Mouse (Mus musculus) testis, postnatal 10 days (tissue): ENCODE measurements around the gene Ypel4.

Source experiments
- DNase-seq: peaks from one replicate; pipeline ENCODE4 v3.0.0; 2021; ENCODE audit warnings: low spot score

Ypel4 gene

DNA sequence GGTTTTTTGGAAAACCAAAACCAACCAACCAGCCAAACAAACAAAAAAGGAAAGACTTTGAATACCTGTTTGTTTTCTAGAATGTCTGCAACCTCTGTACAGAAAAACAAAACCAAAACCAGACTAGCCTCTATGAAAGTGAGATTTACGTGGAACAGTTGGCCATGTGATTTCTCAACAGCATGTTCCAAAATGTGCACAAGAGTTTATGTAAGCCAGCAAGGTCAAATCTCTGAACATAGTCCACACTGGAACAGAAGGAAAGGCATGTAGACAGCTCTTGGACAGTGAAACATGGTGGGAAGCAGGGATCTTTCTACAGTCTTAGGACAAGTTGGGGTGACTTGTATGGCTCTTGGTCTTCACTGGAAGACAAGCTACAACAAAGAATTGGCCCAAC lies 28.0 kb downstream of the Ypel4 start:
- DNase-seq: no peak

DNA sequence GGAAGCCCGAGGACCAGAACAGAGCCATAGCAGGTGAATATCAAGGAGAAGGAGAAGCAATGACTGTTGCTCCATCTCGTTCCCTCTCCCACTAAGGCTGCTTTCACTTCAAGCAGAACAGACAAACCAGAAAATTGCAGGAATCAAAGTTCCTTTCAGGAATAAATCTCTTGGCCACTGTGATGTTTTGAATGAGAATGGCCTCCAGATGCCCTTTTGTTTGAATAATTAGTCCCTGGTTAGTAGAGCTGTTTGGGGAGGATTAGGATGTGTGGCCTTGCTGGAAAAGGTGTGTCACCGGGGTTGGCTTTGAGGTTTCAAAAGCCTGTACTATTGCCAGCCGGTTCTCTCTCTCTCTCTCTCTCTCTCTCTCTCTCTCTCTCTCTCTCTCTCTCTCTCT lies 28.4 kb downstream of the Ypel4 start:
- DNase-seq: no peak

- no peak for DNase-seq
Measured at GRCm38 (mm10) chr2:84762818-84763217, 29.0 kb downstream of the Ypel4 start.

DNA sequence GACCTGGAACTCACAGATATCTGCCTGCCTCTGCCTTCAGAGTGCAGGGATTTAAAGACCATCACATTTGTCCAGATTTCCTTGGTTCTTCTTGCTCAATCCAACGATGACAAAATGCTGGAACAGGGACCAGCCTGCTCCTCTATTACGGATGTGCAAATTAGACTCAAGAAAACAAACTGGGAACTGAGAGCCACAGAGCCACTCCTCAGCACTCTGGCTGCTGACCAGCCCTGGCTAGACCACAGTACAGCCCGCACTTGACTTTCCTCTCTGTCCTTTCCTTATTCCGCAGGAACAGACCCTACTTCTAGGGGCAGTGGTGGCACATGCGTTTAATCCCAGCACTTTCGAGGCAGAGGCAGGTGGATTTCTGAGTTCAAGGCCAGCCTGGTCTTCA lies 36.6 kb downstream of the Ypel4 start:
- DNase-seq: no peak

DNA sequence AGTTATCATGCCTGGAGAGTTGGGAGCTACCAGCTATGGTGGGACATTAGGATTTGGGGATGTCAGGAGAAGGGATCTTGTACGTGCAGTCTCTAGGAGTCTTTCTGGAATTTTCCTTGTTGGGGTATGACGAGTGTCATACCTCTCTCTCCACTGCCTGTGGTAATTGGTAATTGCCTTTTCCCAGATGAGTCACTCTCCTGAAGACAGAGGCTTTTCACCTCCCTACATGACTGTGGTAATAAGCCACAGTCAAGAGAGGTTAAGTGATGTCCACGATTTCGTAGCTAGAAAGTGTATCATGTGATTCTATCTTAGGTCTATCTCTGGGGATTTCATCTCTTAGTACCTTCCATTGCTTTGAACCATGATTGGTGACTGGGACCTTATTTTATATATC lies 38.6 kb downstream of the Ypel4 start:
- no peak for DNase-seq

- no peak for DNase-seq
Measured at GRCm38 (mm10) chr2:84773195-84773594, 39.3 kb downstream of the Ypel4 start.

DNA sequence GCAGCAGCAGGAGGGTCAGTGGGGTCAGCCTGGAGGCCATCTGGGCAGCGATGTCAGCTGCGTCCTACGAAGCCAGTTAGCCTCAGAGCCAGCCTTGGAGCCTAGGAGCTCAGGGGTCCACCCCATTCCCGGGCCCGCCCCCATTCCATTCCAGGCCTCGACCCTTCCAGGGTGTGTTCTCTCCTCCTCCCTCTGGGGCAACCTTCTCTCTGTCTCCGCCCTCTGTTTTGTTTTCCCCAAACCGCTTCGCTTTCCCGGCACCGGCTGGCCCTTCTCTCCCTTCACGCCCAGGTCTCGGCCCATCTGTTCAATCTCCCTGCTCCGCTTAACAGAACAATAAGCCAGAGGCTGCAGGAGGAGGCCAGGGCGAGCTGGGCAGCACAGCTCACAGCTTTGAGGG lies 40.9 kb downstream of the Ypel4 start:
- DNase-seq: peak; percentile 81

GRCm38 (mm10) chr2:84775241-84775640 lies 41.4 kb downstream of the Ypel4 start, which contains the start of gene Serping1:
Gene Serping1, minus strand, starts transcription at chr2:84775444.
- no peak for DNase-seq

- DNase-seq: no peak
Measured at GRCm38 (mm10) chr2:84775665-84776064, 41.8 kb downstream of the Ypel4 start.

DNA sequence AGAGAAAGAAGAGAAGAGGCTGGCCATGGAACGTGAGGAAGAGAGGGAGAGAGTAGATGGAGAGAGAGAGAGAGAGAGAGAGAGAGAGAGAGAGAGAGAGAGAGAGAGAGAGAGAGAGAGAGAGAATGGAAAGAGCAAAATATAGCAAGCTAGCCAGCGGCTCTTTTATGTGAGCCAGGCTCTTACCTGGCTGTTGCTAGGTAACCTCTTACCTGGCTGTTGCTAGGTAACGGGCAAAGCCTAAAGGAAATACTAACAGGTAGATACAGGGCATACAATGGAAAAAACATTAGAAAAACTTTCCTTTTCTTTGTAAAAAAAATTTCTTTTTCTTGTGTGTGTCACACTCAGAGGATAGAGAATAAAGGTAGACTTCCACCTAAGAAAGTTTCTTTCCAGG lies 43.8 kb downstream of the Ypel4 start:
- no peak for DNase-seq

DNA sequence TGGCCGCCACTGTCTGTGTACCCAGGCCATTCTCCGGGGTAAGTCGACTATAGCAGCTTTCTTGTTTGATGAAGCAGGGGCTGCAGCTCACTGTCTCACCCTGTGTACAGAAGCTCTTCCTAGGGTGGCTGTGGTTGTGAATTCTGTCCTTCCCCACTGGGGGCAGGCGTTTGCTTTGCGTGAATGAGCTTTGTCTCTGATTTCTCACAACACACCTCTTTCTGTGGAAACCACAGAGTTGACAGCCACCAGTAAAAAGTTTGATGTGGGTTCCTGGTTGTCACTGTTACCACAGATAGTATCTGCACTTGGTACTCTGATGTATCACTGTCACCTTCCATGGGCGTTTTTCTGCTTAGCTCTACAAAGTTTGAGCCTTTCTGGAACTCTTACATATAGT lies 45.4 kb downstream of the Ypel4 start:
- no peak for DNase-seq

- no peak for DNase-seq
Measured at GRCm38 (mm10) chr2:84783315-84783714, 49.5 kb downstream of the Ypel4 start.

GRCm38 (mm10) chr2:84783840-84784566 lies 50.1 kb downstream of the Ypel4 start:
- no peak for DNase-seq
